Mouse (Mus musculus) CH12.LX (cell line): Measurements from ENCODE around the gene Usp36. TPM values are rescaled to one million over a fixed set of nuclear protein-coding genes. Genes with fewer than 3 reads are reported as not detected.

Experiments
- DNase-seq: peaks from one replicate; pipeline ENCODE4 v3.0.0-alpha.2; 2013; ENCODE audit errors: extremely low read depth
- H3K27ac ChIP-seq: 2 replicates; pipeline ENCODE4 v1.5.1; 2012; ENCODE audit warnings: low read depth, mild to moderate bottlenecking, control low read depth, moderate library complexity; ENCODE audit not compliant: insufficient read depth
- H3K27me3 ChIP-seq: replicated peaks from 2 replicates; pipeline ENCODE3; 2012; ENCODE audit warnings: inconsistent platforms
- H3K36me3 ChIP-seq, 2 experiments: replicated peaks in 1 of 2; 2 replicates each; pipeline versions ENCODE3 to v1.6.1; 2012; ENCODE audit warnings: inconsistent platforms in 1 of 2, low read length in 1 of 2, mild to moderate bottlenecking in 1 of 2, mixed read lengths in 1 of 2, moderate library complexity in 1 of 2; ENCODE audit not compliant: control insufficient read depth in 1 of 2, insufficient read depth in 1 of 2
- H3K4me1 ChIP-seq, 2 experiments: 2 replicates each; pipeline ENCODE4 v1.6.1; 2012; ENCODE audit warnings: inconsistent platforms in 1 of 2, moderate library complexity in 1 of 2; ENCODE audit not compliant: insufficient read depth in 2 of 2, control insufficient read depth in 1 of 2
- H3K4me2 ChIP-seq: 2 replicates; pipeline ENCODE4 v1.6.1; 2012; ENCODE audit warnings: low read depth, mild to moderate bottlenecking, control low read depth; ENCODE audit not compliant: poor library complexity, insufficient read depth, severe bottlenecking
- H3K4me3 ChIP-seq, 3 experiments: fragments of 150-350 bp in 1 of 3; sonication (generic) in 1 of 3; replicated peaks in 1 of 3; 2 replicates each; pipeline versions ENCODE3 to v1.5.1; 2011 to 2012; ENCODE audit warnings: low read depth in 2 of 3, low read length in 2 of 3, mild to moderate bottlenecking in 2 of 3, moderate library complexity in 2 of 3, control low read depth in 1 of 3, improper control_type of control experiment in 1 of 3, inconsistent platforms in 1 of 3, mixed read lengths in 1 of 3; ENCODE audit not compliant: poor library complexity in 1 of 3
- H3K79me2 ChIP-seq: replicated peaks from 2 replicates; pipeline ENCODE4 v1.6.1; 2012; ENCODE audit warnings: mild to moderate bottlenecking, moderate library complexity; ENCODE audit not compliant: control insufficient read depth, poor library complexity, insufficient read depth, severe bottlenecking; ENCODE audit errors: extremely low read depth
- H3K9ac ChIP-seq: 2 replicates; pipeline ENCODE4 v1.6.1; 2012; ENCODE audit warnings: low read depth, mild to moderate bottlenecking, control low read depth, moderate library complexity; ENCODE audit not compliant: insufficient read depth
- H3K9me3 ChIP-seq: replicated peaks from 2 replicates; pipeline ENCODE3; 2012; ENCODE audit warnings: low read length, inconsistent platforms, mixed read lengths
- BHLHE40 ChIP-seq: IDR thresholded peaks from 2 replicates; pipeline ENCODE4 v1.6.1; 2011; ENCODE audit warnings: mild to moderate bottlenecking, low read depth, low read length, improper control_type of control experiment
- CHD2 ChIP-seq: IDR thresholded peaks from 2 replicates; pipeline ENCODE4 v1.6.1; 2011; ENCODE audit warnings: low read length, improper control_type of control experiment
- CTCF ChIP-seq, 2 experiments: IDR thresholded peaks in 1 of 2; conservative IDR thresholded peaks in 1 of 2; 2 replicates each; pipeline ENCODE4 v1.5.1; 2011 to 2012; ENCODE audit warnings: low read depth in 2 of 2, low read length in 2 of 2, improper control_type of control experiment in 1 of 2, inconsistent platforms in 1 of 2, mild to moderate bottlenecking in 1 of 2, moderate library complexity in 1 of 2
- EP300 ChIP-seq: IDR thresholded peaks from 2 replicates; pipeline ENCODE4 v1.6.1; 2011; ENCODE audit warnings: low read length, improper control_type of control experiment
- ETS1 ChIP-seq: conservative IDR thresholded peaks from 2 replicates; pipeline ENCODE4 v1.6.1; 2012; ENCODE audit warnings: low read depth, mild to moderate bottlenecking, inconsistent platforms, low read length, improper control_type of control experiment, moderate library complexity
- HCFC1 ChIP-seq: IDR thresholded peaks from 2 replicates; pipeline ENCODE4 v1.6.1; 2012; ENCODE audit warnings: low read depth, mild to moderate bottlenecking, inconsistent platforms, low read length, improper control_type of control experiment
- IRF4 ChIP-seq: IDR thresholded peaks from 2 replicates; pipeline ENCODE4 v1.6.1; 2014; ENCODE audit warnings: low read depth, mild to moderate bottlenecking, inconsistent platforms, low read length, improper control_type of control experiment
- JUN ChIP-seq: IDR thresholded peaks from 2 replicates; pipeline ENCODE4 v1.6.1; 2011; ENCODE audit warnings: low read depth, mild to moderate bottlenecking, low read length, improper control_type of control experiment, moderate library complexity; ENCODE audit not compliant: insufficient read depth
- MAFK ChIP-seq: IDR thresholded peaks from 2 replicates; pipeline ENCODE4 v1.6.1; 2011; ENCODE audit warnings: low read length, improper control_type of control experiment; ENCODE audit not compliant: insufficient replicate concordance
- MAZ ChIP-seq: IDR thresholded peaks from 2 replicates; pipeline ENCODE4 v1.6.1; 2012; ENCODE audit warnings: low read depth, mild to moderate bottlenecking, inconsistent platforms, low read length, improper control_type of control experiment, moderate library complexity
- MEF2A ChIP-seq: IDR thresholded peaks from 2 replicates; pipeline ENCODE4 v1.6.1; 2014; ENCODE audit warnings: low read depth, mild to moderate bottlenecking, inconsistent platforms, low read length, improper control_type of control experiment, borderline replicate concordance
- NELFE ChIP-seq: IDR thresholded peaks from 2 replicates; pipeline ENCODE4 v1.6.1; 2011; ENCODE audit warnings: low read depth, low read length, improper control_type of control experiment
- NRF1 ChIP-seq: IDR thresholded peaks from 2 replicates; pipeline ENCODE4 v1.6.1; 2014; ENCODE audit warnings: low read depth, mild to moderate bottlenecking, inconsistent platforms, low read length, improper control_type of control experiment, moderate library complexity
- POLR2A ChIP-seq: IDR thresholded peaks from 2 replicates; pipeline ENCODE4 v1.6.1; 2011; ENCODE audit warnings: low read depth, mild to moderate bottlenecking, improper control_type of control experiment, low read length
- SMC3 ChIP-seq: IDR thresholded peaks from 2 replicates; pipeline ENCODE4 v1.6.1; 2011; ENCODE audit warnings: low read depth, low read length, improper control_type of control experiment
- TBP ChIP-seq: conservative IDR thresholded peaks from 2 replicates; pipeline ENCODE4 v1.6.1; 2011; ENCODE audit warnings: low read depth, low read length, improper control_type of control experiment
- UBTF ChIP-seq: IDR thresholded peaks from 2 replicates; pipeline ENCODE4 v1.6.1; 2012; ENCODE audit warnings: low read depth, mild to moderate bottlenecking, inconsistent platforms, low read length, improper control_type of control experiment, moderate library complexity
- USF2 ChIP-seq: conservative IDR thresholded peaks from 2 replicates; pipeline ENCODE4 v1.6.1; 2011; ENCODE audit warnings: low read depth, low read length, improper control_type of control experiment
- ZKSCAN1 ChIP-seq: IDR thresholded peaks from 2 replicates; pipeline ENCODE4 v1.6.1; 2012; ENCODE audit warnings: low read depth, inconsistent platforms, low read length, improper control_type of control experiment, borderline replicate concordance
- ZNF384 ChIP-seq: IDR thresholded peaks from 2 replicates; pipeline ENCODE4 v1.6.1; 2012; ENCODE audit warnings: low read depth, low read length, improper control_type of control experiment, inconsistent platforms
- dilution Hi-C: fragments of 300-500 bp; cut with MboI; formaldehyde crosslinking; loops from 2 replicates; pipeline ENCODE4 v1.14.3; 2020; ENCODE audit warnings: low sequenced_read_pairs; ENCODE audit not compliant: extremely low pct_unique_long_range_greater_than_20kb, extremely low pct_ligation_motif_present
- in situ Hi-C: fragments of 300-500 bp; cut with MboI; formaldehyde crosslinking; loops from 3 replicates; pipeline ENCODE4 v1.14.3; 2019; ENCODE audit warnings: low sequenced_read_pairs, low pct_ligation_motif_present, low pct_unique_long_range_greater_than_20kb, mixed read lengths
- polyA plus RNA-seq: library from polyadenylated mRNA; unstranded; fragments of >175 nt; gene quantifications from 2 replicates; pipeline ENCODE4 v1.2.1, GENCODE M21; 2012; ENCODE audit warnings: low read depth; ENCODE audit not compliant: insufficient read length
- total RNA-seq, 2 experiments: library from RNA; depleted of rRNA; stranded (reverse); fragments of 300-350 nt in 1 of 2; fragments of >200 nt in 1 of 2; gene quantifications; 2 replicates each; pipeline ENCODE4 v1.2.3; 2012 to 2014

Usp36 gene
- total and polyA plus RNA-seq, 3 experiments = 10.7 to 42.6 (median 19.5) TPM

DNA sequence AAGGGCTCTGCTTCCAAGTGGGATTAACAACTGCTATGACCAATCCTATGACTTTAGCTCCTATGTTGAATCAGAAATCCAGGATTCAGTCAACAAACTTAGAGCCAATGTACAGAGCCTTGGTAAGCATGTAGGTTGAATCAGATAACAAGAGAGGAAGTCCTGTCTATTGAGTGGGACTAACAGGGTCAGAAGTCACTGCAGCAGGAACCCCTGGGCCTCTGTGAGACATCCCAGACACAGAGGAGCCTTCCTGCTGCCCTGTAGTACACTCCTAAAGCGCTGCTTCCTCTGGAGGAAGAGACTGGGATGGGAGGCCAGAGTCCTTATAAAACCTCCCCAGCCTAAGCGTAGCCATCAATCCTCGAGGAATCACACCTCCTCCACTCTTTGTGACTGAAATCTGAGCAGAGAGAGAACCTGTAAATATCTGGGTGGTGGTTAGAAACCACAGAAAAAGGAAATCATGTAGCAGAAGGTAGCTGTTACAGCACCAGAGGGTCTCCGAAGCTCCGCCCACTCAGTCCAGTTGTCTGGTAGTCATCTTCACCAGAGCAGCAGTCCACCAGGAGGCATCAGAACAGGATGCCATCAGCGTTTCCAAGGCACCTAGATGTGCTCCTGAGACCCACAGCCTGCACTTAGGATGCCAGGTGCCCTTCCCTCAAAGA lies 53.4 kb downstream of the Usp36 start:
- peak; percentile 53 for DNase-seq
- H3K9me3 ChIP-seq = no peaks in the 10 kb centered on the region
- dilution Hi-C loops = no loop called here
- peaks cover 41 to 95% of the 10 kb centered on the region in 2 experiments for H3K4me1 ChIP-seq
- H3K9ac ChIP-seq = 0 out of 2 replicates have a peak overlapping the region, but pooled peaks have one; percentile 11
- H3K36me3 ChIP-seq = peaks cover 0 to 10% of the 10 kb centered on the region in 2 experiments
- in situ Hi-C loops = no loop called here
- H3K4me3 ChIP-seq = no peak overlapping the region
- TF ChIP-seq SMC3 (0 out of 2 replicates have a peak, but pooled peaks have one; percentile 11), CTCF (conservative IDR thresholded peaks at IDR 0.05 in 1 of 2, IDR thresholded peaks at IDR 0.05 in 1 of 2; ENCODE audit: low read depth in 2 of 2, low read length in 2 of 2) (peak in 1 of 2 experiments; percentile 21; a peak in 2 of 4 replicates), MAZ (no peak), HCFC1 (no peak)
- no peak overlapping the region for H3K4me2 ChIP-seq
- H3K79me2 ChIP-seq = peaks cover 2% of the 10 kb centered on the region; the same call in 1 of the 2 replicates
- H3K27me3 ChIP-seq = no peaks in the 10 kb centered on the region
- H3K27ac ChIP-seq = no peak overlapping the region

GRCm38 (mm10) chr11:118234929-118235328 lies 55.1 kb downstream of the Usp36 start:
- dilution Hi-C loops = no loop called here

GRCm38 (mm10) chr11:118234500-118234899 lies 55.5 kb downstream of the Usp36 start:
- DNase-seq = no peak
- Histone ChIP-seq H3K4me1 (peaks cover 29 to 91% of the 10 kb centered on the region in 2 experiments), H3K9me3 (peaks cover 10% of the 10 kb centered on the region), H3K36me3 (peaks cover 0 to 24% of the 10 kb centered on the region in 2 experiments), H3K79me2 (peaks cover 7% of the 10 kb centered on the region), H3K4me3 (no peak overlapping the region), H3K9ac (no peak overlapping the region), H3K4me2 (no peak overlapping the region), H3K27ac (no peak overlapping the region), H3K27me3 (no peaks in the 10 kb centered on the region)
- in situ Hi-C loops = no loop called here
- dilution Hi-C loops = no loop called here
- TF ChIP-seq JUN (no peak), TBP (no peak), ETS1 (no peak), MAFK (no peak), NRF1 (no peak), SMC3 (no peak), BHLHE40 (no peak), UBTF (no peak), IRF4 (no peak), NELFE (no peak), CHD2 (no peak), EP300 (no peak), ZNF384 (no peak), ZKSCAN1 (no peak), MEF2A (no peak)

More at GRCm38 (mm10) chr11:118234929-118235328, 55.1 kb downstream of the Usp36 start:
- Histone ChIP-seq H3K4me2 (no peak overlapping the region), H3K79me2 (peaks cover 7% of the 10 kb centered on the region), H3K9ac (no peak overlapping the region), H3K9me3 (peaks cover 10% of the 10 kb centered on the region), H3K4me3 (no peak overlapping the region), H3K27ac (no peak overlapping the region), H3K36me3 (peaks cover 0 to 24% of the 10 kb centered on the region in 2 experiments), H3K27me3 (no peaks in the 10 kb centered on the region), H3K4me1 (peaks cover 33 to 95% of the 10 kb centered on the region in 2 experiments)
- no peak for DNase-seq
- TF ChIP-seq POLR2A (no peak), UBTF (no peak), USF2 (no peak)
- in situ Hi-C loops = no loop called here
